Mouse (Mus musculus) megakaryocyte, embryonic 14.5 days (primary cell): ENCODE measurements around the gene Syce3. TPM values are rescaled to one million over a fixed set of nuclear protein-coding genes. Genes with fewer than 3 reads are reported as not detected.

ENCODE experiments used
- H3K27me3 ChIP-seq: replicated peaks from 2 replicates; pipeline ENCODE3; 2012; ENCODE audit warnings: inconsistent platforms
- H3K36me3 ChIP-seq: replicated peaks from 2 replicates; pipeline ENCODE3; 2012; ENCODE audit warnings: low read length, inconsistent platforms, mixed read lengths
- H3K4me1 ChIP-seq: 2 replicates; pipeline ENCODE4 v1.6.1; 2012; ENCODE audit warnings: inconsistent platforms
- H3K4me3 ChIP-seq: replicated peaks from 2 replicates; pipeline ENCODE3; 2012; ENCODE audit warnings: moderate library complexity, mild to moderate bottlenecking, inconsistent platforms
- H3K9me3 ChIP-seq: 2 replicates; pipeline ENCODE4 v1.6.1; 2012; ENCODE audit warnings: inconsistent platforms
- FLI1 ChIP-seq: IDR thresholded peaks from 2 replicates; pipeline ENCODE4 v1.6.1; 2012; ENCODE audit warnings: low read length, inconsistent platforms, mixed read lengths
- GATA1 ChIP-seq: IDR thresholded peaks from 3 replicates; pipeline ENCODE4 v1.6.1; 2012; ENCODE audit warnings: mixed read lengths, low read length, inconsistent platforms, borderline replicate concordance
- polyA plus RNA-seq: library from polyadenylated mRNA; stranded (reverse); fragments of >175 nt; gene quantifications from 2 replicates; pipeline ENCODE4 v1.2.3, GENCODE M21; 2012; ENCODE audit warnings: low replicate concordance; ENCODE audit not compliant: insufficient read depth

Gene Syce3
- polyA plus RNA-seq: not detected in 2 replicates

DNA sequence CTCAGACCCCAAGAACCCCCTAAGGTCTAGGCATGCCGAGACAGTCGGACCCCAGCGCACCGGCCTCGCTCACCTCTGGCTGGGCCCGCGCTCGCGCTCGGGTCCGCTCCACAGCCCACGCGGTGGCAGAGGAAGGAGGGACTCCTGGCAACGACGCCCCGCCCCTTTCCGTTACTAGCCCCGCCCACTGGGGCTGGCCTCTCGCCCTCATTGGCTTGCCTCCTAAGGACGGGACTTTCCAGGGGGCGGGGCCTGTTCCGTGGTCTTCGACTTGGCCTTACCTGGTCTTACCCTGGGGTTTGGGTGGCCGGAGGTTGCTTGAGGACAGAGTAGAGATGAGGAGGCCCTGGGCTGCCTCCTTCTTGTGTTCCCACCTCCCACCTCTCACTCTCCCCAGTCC, at the start of gene Syce3:
Gene Syce3, minus strand, starts transcription at position 386 of the 400 bp plus-strand sequence.
- Histone ChIP-seq H3K4me3 (no peak within 1 kb of the TSS), H3K4me1 (no peaks in the 10 kb centered on the region), H3K36me3 (no peaks in the 10 kb centered on the region), H3K27me3 (no peaks in the 10 kb centered on the region), H3K9me3 (peaks cover 38% of the 10 kb centered on the region)
- TF ChIP-seq GATA1 (no peak), FLI1 (no peak)

DNA sequence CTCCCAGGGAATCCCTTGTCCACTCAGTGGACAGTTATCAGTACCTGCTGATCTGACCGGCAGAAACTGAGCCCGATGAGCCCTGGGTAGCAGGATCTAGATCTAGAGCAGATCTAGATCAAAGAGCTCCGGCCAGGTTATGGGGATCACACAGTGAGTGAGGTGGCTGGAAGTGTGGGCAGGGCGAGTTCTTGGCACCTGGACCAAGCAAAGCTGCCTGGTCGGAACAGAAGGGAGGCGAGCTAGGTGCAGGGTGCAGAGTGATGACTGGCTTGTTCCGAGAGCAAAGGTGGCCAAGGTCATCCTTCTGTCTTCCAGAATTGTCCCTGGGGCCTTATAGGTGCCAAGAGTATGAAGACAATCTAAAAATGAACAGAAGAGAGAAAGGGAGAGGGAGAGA, 49.5 kb upstream of the Syce3 start:
- Histone ChIP-seq H3K4me3 (no peak overlapping the region), H3K4me1 (peaks cover 12% of the 10 kb centered on the region), H3K27me3 (peaks cover 75% of the 10 kb centered on the region), H3K9me3 (no peaks in the 10 kb centered on the region), H3K36me3 (no peaks in the 10 kb centered on the region)
- TF ChIP-seq GATA1 (no peak), FLI1 (no peak)

DNA sequence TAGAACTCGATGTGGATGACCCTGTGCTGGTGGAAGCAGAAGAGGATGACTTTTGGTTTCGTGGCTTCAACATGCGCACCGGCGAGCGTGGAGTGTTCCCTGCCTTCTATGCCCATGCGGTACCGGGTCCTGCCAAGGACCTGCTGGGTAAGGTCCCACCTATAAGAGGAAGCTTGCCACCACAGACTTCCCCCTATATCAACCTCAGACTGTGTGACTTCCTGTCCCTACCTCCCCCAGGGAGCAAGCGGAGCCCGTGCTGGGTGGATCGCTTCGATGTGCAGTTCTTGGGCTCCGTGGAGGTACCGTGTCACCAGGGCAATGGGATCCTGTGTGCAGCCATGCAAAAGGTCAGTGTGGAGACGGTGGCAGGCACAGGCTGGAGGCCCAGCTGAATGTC, 48.6 kb upstream of the Syce3 start:
- TF ChIP-seq FLI1 (no peak), GATA1 (no peak)
- H3K36me3 ChIP-seq: no peaks in the 10 kb centered on the region
- no peaks in the 10 kb centered on the region for H3K9me3 ChIP-seq
- peaks cover 80% of the 10 kb centered on the region for H3K27me3 ChIP-seq
- H3K4me3 ChIP-seq: no peak overlapping the region
- peaks cover 18% of the 10 kb centered on the region for H3K4me1 ChIP-seq

- Histone ChIP-seq H3K4me1 (peaks cover 20% of the 10 kb centered on the region), H3K36me3 (no peaks in the 10 kb centered on the region), H3K9me3 (no peaks in the 10 kb centered on the region), H3K4me3 (no peak overlapping the region), H3K27me3 (peaks cover 80% of the 10 kb centered on the region)
- no peak for TF ChIP-seq GATA1
- no peak for TF ChIP-seq FLI1
These were observed 45.3 kb upstream of the Syce3 start for GRCm38 (mm10) chr15:89455642-89456041.

DNA sequence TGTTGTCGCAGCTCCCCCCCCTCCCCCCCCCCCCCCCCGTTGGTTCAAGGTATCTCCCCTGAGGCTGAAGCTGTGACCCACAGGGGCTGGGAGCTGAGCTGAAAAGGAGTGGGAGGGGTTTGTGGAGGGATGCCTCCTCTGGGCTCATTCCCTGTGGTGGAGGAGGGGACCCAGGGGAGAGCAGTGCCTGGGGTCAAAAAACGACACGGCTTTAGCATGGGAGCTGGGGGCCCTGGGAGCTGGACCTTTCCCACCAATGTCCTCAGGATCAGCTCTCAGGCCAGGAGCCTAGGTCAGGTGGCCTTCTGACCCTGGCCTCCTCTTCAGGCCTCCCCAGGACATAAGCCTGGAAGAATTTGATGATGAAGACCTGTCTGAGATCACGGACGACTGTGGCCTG, 44.6 kb upstream of the Syce3 start:
- TF ChIP-seq GATA1 (no peak), FLI1 (no peak)
- Histone ChIP-seq H3K4me1 (peaks cover 20% of the 10 kb centered on the region), H3K36me3 (no peaks in the 10 kb centered on the region), H3K27me3 (peaks cover 77% of the 10 kb centered on the region), H3K9me3 (no peaks in the 10 kb centered on the region), H3K4me3 (no peak overlapping the region)

DNA sequence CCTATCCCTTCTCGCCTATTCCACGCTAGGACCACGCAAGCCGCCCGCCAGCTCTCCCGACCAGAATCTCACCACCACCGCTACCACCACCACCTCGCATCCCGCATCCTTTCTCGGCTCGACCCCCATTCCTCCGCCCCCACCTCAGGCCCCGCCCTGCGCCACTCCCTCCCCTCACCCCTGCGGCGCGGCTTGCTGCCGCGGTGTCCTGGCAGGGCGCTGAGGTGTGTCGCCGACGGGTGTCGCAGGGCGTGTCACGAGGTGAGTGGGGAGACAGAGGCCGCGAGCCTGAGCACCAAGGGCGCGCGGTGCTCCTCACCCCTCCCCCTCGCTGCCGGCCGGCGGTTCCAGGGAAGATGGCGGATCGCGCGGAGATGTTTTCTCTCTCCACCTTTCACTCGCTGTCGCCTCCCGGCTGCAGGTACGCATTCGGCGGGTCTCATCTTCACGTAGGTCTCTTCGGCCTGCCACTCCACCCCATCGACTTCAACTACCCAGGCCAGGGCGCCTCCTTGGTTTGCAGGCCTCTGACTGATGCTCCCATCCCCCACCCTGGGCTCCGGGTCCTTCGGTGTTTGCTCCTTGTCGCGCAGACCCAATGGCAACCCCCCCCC, 43.7 kb upstream of the Syce3 start, which contains the start of gene Mapk8ip2:
Gene Mapk8ip2, plus strand, starts transcription at position 49 of the 614 bp plus-strand sequence.
- H3K27me3 ChIP-seq: peaks cover 74% of the 10 kb centered on the region

DNA sequence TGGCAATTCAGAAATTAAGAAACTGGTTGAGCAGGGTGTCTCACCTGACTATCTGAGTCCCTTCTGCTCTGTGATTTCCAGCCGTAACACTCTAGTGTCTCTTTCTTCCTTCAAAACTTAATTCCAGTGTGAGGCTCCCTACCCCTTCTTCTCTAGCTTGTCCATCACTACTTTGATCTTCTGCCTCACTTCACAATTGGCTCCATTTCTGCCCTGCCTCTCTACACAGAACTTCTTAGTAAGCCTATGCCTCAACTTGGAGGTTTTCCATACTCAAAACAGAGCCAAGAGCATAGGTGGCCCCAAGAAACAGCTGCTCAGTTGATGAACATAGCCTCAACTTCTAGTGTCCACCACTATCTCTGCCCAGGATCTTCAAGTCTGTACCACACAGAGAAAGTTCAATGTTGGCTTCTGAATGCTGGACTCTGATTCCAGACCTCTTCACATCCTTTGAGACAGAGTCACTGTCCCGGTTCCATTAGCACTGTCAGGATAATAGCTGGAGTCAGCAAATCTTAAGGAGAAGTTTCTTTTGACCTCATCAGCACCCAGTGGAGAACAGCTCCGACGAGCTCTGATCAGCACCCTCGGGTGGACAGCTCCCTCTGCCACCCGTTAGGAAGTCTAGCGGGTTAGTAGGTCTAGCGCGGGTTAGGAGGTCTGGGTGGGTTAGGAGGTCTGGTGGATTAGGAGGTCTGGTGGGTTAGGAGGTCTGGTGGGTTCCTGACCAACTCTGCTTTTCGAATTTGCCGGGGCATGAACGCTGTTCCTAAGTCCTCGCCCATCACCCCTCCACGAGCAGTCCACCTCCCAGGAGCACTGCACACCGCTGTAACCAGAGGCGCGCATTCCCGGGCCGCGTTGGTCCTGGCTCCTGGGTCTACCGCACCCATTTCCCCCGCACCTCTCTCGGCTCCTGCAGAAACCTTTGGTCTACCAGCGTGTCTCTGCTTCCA, 42.9 kb upstream of the Syce3 start:
- Histone ChIP-seq H3K27me3 (peaks cover 67% of the 10 kb centered on the region), H3K9me3 (no peaks in the 10 kb centered on the region), H3K4me1 (peaks cover 13% of the 10 kb centered on the region), H3K36me3 (no peaks in the 10 kb centered on the region), H3K4me3 (peak overlapping the region; percentile 83)
- TF ChIP-seq GATA1 (peak; percentile 53; the same call in 1 of the 3 replicates), FLI1 (no peak)

More for the DNA sequence above, 43.7 kb upstream of the Syce3 start, which contains the start of gene Mapk8ip2:
- TF ChIP-seq FLI1 (no peak), GATA1 (no peak)
- H3K4me1 ChIP-seq: peaks cover 17% of the 10 kb centered on the region
- no peaks in the 10 kb centered on the region for H3K36me3 ChIP-seq
- H3K9me3 ChIP-seq: no peaks in the 10 kb centered on the region
- peak within 1 kb of the TSS; percentile 83 for H3K4me3 ChIP-seq

DNA sequence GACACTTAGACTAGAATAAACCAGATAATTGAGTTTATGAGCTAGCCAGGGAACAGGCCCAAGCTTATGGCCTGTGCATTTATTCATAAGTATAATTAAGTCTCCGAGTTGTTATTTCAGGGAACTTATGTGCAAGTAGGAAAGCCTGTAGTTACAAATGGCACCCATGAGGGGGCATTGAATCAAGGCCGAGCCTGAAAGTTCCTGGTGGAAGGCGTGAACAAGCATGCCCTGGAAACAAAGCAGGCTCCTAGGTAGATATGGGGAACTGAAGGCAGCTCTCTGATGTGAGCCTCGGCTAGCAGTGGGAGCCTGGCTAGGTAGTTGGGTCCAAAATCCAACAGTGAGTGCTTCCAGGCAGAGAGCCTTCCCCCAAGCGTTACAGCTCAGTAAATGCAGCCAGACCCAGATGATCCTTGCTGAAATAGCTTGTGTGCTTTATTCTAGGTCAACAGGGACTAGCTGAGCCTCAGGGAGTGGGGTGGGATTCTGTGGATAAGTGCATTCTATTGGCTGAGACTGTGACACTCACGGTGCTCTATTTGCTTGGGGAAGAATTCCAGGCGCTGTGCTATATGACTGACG, 32.3 kb upstream of the Syce3 start:
- peaks cover 26% of the 10 kb centered on the region for H3K27me3 ChIP-seq
- TF ChIP-seq FLI1 (no peak), GATA1 (no peak)
- H3K4me3 ChIP-seq: no peak overlapping the region
- no peaks in the 10 kb centered on the region for H3K36me3 ChIP-seq
- H3K4me1 ChIP-seq: no peaks in the 10 kb centered on the region
- peaks cover 22% of the 10 kb centered on the region for H3K9me3 ChIP-seq

- Histone ChIP-seq H3K9me3 (peaks cover 20% of the 10 kb centered on the region), H3K27me3 (peaks cover 14% of the 10 kb centered on the region), H3K4me3 (no peak overlapping the region), H3K4me1 (peaks cover 26% of the 10 kb centered on the region; the same call in 1 of the 2 replicates), H3K36me3 (no peaks in the 10 kb centered on the region)
- TF ChIP-seq GATA1 (no peak), FLI1 (no peak)
These were observed 25.6 kb upstream of the Syce3 start for GRCm38 (mm10) chr15:89435878-89436277.
